Mouse (Mus musculus) erythroblast, embryonic 14.5 days (primary cell): ENCODE measurements around the gene Surf1. TPM values are rescaled to one million over a fixed set of nuclear protein-coding genes. Genes with fewer than 3 reads are reported as not detected.

ENCODE experiments used
- H3K27me3 ChIP-seq: 2 replicates; pipeline ENCODE4 v1.6.1; 2012; ENCODE audit warnings: inconsistent platforms; ENCODE audit not compliant: control insufficient read depth
- H3K36me3 ChIP-seq: 2 replicates; pipeline ENCODE4 v1.6.1; 2012; ENCODE audit warnings: mild to moderate bottlenecking, inconsistent platforms; ENCODE audit not compliant: control insufficient read depth
- H3K4me1 ChIP-seq: 2 replicates; pipeline ENCODE4 v1.6.1; 2012; ENCODE audit warnings: inconsistent platforms; ENCODE audit not compliant: control insufficient read depth
- H3K4me3 ChIP-seq: replicated peaks from 2 replicates; pipeline ENCODE3; 2012; ENCODE audit warnings: moderate library complexity, mild to moderate bottlenecking, inconsistent platforms
- H3K9me3 ChIP-seq: 2 replicates; pipeline ENCODE4 v1.6.1; 2012; ENCODE audit warnings: low read length, inconsistent platforms, mixed read lengths; ENCODE audit not compliant: control insufficient read depth
- GATA1 ChIP-seq: IDR thresholded peaks from 2 replicates; pipeline ENCODE4 v1.6.1; 2012; ENCODE audit warnings: low read length, inconsistent platforms, mixed read lengths
- TAL1 ChIP-seq: IDR thresholded peaks from 3 replicates; pipeline ENCODE4 v1.6.1; 2012; ENCODE audit warnings: low read length, inconsistent platforms, mixed read lengths
- polyA plus RNA-seq: library from polyadenylated mRNA; stranded (reverse); fragments of >175 nt; gene quantifications from 2 replicates; pipeline ENCODE4 v1.2.3, GENCODE M21; 2012

Gene Surf1
- polyA plus RNA-seq, 1 experiment = 1.7 TPM

DNA sequence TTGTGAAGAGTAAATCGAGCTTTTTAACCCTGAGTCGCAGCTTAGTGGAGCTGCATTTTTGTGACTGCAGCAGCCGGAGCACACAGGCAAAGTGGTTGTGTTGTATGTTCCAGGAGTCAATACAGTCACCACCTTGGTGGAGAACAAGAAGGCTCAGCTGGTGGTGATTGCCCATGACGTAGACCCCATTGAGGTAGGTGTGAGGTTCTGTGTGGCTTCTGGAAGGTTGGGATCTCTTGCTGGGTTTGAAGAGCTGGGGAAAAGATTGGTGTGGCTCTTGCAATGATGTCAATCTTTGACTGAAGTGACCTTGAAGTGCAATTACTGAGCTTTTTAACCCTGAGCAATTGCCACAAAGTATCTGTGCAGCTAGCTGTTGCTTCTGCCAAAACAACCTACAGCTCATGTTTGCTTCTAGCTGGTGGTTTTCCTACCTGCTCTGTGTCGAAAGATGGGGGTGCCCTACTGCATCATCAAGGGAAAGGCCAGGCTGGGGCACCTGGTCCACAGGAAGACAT is 4.0 kb downstream of the Surf1 start:
- TF ChIP-seq GATA1 = no peak
- TF ChIP-seq TAL1 = no peak
- H3K4me3 ChIP-seq = peak overlapping the region; percentile 83
- H3K4me1 ChIP-seq = peaks cover 87% of the 10 kb centered on the region
- H3K9me3 ChIP-seq = no peaks in the 10 kb centered on the region
- no peaks in the 10 kb centered on the region for H3K27me3 ChIP-seq
- H3K36me3 ChIP-seq = peaks cover 65% of the 10 kb centered on the region

DNA sequence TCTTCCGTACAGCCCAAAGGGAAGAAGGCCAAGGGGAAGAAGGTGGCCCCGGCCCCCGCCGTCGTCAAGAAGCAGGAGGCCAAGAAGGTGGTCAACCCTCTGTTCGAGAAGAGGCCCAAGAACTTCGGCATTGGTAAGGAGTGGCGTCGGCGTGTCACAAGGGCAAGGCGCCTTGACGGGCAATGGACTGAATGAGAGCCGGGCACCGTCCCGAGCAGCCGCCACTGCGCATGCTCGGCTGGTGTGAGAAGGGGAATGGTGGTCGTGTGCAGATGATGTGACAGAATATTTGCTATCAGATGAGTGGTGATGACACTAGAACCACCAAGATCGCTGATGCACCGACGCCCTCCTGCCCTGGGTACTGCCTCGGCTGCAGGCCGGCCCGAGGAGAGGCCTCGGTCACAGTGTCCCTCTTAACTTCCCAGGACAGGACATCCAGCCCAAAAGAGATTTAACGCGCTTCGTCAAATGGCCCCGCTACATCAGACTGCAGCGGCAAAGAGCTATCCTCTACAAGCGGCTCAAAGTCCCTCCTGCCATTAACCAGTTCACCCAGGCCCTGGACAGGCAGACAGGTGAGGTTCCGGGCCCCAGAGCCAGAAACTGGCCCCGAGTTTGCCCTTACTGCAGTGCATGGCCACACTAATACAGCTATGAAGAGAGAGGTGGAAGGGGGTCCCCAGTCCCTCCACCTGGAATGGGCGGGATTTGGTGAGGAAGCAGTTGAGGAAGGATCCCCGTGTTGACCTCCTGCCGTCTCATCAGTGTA is 5.2 kb downstream of the Surf1 start:
- H3K4me3 ChIP-seq = peak overlapping the region; percentile 83
- no peaks in the 10 kb centered on the region for H3K9me3 ChIP-seq
- H3K36me3 ChIP-seq = peaks cover 74% of the 10 kb centered on the region
- H3K27me3 ChIP-seq = no peaks in the 10 kb centered on the region
- TF ChIP-seq TAL1 = no peak
- H3K4me1 ChIP-seq = peaks cover 84% of the 10 kb centered on the region

DNA sequence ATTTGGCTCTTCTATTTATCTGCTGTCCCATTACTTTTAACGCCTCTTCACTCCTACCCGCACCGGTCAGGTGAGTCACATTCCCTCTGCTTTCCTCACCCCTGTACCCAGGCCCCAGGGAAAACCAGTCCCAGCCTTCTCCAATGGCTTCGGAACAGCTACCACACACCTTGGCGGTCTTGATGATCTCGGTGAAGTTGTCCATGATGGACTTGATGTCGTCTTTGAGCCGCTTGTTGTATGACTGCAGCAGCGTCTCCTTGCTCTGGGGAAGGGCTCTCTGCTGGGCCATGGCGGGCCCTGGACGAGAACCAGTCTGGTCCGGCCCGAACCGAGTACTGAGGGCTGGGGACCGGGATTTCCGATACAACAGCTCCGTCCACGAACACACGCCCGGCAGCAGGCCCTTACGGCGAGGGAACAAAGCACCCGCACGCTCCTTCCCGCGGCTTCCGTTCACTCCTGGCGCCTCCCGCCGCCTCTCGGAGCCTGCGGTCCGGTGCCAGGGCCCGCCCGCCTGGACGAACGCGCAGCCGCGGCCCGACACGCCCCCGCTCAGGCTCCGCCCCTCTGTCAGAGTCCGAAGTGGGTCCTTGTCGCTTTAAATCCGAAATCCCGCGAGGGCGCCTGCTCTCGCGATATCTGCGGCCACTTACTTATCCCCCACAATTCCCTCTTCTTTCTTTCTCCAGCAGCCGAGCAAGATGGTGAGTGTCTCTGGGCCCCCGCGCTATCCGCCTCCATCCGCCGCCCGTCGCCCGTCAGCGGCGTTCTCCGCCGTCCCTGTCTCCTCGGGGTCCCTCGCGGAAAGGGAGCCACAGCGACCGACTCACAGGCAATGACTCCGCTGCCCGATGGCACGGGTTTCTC is 6.0 kb downstream of the Surf1 start, which contains the start of the genes Med22 and Rpl7a:
Gene Med22 (minus strand): TSS at position 554 of the 870 bp plus-strand sequence.
Gene Rpl7a (plus strand): TSS at position 641 of the 870 bp plus-strand sequence.
- peaks cover 77% of the 10 kb centered on the region for H3K4me1 ChIP-seq
- H3K27me3 ChIP-seq = no peaks in the 10 kb centered on the region
- H3K9me3 ChIP-seq = no peaks in the 10 kb centered on the region
- peaks cover 82% of the 10 kb centered on the region for H3K36me3 ChIP-seq
- peak within 1 kb of the TSS; percentile 83 for H3K4me3 ChIP-seq
- no peak for TF ChIP-seq TAL1
- TF ChIP-seq GATA1 = no peak

DNA sequence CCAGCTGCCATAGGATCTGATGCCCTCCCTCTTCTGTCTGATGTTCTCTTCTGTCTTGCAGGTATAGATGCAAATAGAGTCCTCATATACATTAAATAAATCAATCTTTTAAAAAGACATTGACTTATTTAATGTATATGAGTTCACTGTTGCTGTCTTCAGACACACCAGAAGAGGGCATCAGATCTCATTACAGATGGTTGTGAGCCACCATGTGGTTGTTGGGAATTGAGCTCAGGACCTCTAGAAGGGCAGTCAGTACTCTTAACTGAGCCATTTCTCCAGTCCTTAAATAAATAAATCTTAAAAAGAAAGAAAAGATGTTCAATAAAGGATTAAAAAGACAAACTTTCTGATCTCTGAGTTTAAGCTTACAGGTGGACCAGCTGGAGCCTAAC is 6.9 kb downstream of the Surf1 start:
- peak overlapping the region; percentile 83 for H3K4me3 ChIP-seq
- H3K27me3 ChIP-seq = no peaks in the 10 kb centered on the region
- no peaks in the 10 kb centered on the region for H3K9me3 ChIP-seq
- peaks cover 69% of the 10 kb centered on the region for H3K4me1 ChIP-seq
- peaks cover 82% of the 10 kb centered on the region for H3K36me3 ChIP-seq
- TF ChIP-seq GATA1 (no peak), TAL1 (no peak)

DNA sequence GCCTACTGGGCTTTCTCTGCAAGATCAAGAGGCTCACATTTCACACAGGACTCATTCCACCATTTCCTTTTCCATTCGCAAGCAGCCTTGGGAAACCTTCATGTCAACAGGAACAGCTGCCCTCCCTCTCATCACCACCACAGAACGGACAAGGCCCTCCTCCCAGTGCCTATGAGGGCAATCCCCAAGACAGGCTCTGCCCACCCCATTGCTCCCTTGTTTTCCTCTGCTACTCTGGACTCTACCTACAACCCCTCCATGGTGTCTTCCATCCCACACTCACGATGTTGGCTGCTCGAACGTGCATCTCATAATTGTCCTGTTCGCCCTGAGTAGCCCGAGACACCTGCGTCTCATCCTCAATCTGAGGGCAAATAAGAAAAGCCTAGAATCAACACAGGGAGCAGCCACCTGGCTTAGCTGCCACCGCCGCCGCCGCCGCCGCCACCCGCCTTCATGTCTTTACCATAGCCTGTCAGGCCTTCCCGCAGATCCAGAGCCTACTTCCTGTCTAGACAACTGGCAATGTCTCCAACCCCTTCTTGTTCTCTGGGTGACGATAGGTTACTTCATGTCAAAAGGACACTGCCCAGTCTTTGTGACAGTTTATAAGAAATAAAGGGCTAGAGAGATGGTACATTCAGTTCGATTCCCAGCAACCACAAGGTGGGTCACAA is 7.5 kb downstream of the Surf1 start:
- peaks cover 70% of the 10 kb centered on the region for H3K4me1 ChIP-seq
- TF ChIP-seq TAL1 (no peak), GATA1 (no peak)
- H3K4me3 ChIP-seq = peak overlapping the region; percentile 83
- H3K36me3 ChIP-seq = peaks cover 82% of the 10 kb centered on the region
- no peaks in the 10 kb centered on the region for H3K27me3 ChIP-seq
- no peaks in the 10 kb centered on the region for H3K9me3 ChIP-seq

DNA sequence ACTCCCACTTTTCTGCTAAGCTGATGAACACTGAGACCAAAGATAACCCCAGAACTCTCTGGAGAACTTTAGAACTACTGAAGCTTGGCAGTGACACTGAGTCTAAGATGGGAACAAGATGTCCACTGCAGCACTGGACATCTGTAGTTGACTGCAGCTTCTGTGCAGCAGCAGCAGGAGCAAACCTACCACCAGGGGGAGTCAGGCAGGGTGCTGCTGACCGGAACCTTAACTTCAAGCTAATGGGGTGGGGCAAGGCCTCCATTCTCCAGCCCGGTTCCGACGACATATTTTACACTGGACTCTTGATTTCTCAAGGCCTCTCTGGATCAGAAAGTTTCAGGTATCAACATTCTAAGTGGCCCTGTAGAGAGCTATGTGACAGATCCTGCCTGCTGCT is 9.2 kb downstream of the Surf1 start:
- Histone ChIP-seq H3K9me3 (no peaks in the 10 kb centered on the region), H3K27me3 (no peaks in the 10 kb centered on the region), H3K4me3 (no peak overlapping the region), H3K36me3 (peaks cover 68% of the 10 kb centered on the region), H3K4me1 (peaks cover 69% of the 10 kb centered on the region)
- TF ChIP-seq GATA1 = no peak
- no peak for TF ChIP-seq TAL1

DNA sequence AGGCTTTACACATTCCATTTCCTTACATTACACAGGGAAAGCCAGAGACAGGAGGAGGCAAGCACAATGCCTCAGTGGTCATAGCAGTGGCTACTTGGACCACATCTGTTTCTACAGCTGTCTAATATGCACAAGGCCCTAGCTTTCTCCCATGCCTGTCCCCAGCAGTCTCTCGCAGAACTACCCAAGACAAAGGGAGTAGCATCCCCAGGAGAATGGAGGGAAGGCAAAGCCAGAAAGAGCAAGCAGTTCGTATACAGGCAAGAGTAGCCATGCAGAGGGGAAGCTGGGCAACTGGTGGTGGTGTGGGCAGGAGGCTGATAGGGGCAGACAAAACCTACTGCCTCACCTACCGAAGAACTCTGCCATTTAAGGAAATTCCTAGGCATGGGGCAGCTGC is 9.9 kb downstream of the Surf1 start:
- H3K4me3 ChIP-seq = no peak overlapping the region
- H3K4me1 ChIP-seq = peaks cover 69% of the 10 kb centered on the region
- no peaks in the 10 kb centered on the region for H3K9me3 ChIP-seq
- H3K36me3 ChIP-seq = peaks cover 61% of the 10 kb centered on the region
- no peaks in the 10 kb centered on the region for H3K27me3 ChIP-seq
- TF ChIP-seq TAL1 (no peak), GATA1 (no peak)

DNA sequence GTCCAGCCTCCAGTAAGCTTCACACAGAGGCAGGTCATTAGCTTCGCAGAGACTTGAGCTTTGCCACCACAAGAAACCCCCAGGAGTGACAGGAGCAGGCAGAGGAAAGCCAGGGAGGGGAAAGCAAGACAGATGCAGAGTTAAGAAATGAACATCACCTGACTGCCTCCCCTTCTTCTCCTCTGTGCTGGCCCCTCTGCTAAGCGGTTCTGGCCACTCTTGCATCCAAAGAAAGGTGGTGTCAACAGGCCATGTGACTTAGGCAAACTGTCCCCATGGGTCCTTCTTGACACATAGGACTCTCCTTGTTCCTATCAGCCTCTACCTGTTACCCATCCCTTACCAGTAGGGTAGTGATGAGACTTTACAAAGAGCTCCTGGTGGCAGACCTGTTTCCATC is 10.4 kb downstream of the Surf1 start:
- peaks cover 56% of the 10 kb centered on the region for H3K36me3 ChIP-seq
- H3K27me3 ChIP-seq = no peaks in the 10 kb centered on the region
- H3K9me3 ChIP-seq = no peaks in the 10 kb centered on the region
- TF ChIP-seq TAL1 (no peak), GATA1 (no peak)
- H3K4me1 ChIP-seq = peaks cover 73% of the 10 kb centered on the region
- no peak overlapping the region for H3K4me3 ChIP-seq

DNA sequence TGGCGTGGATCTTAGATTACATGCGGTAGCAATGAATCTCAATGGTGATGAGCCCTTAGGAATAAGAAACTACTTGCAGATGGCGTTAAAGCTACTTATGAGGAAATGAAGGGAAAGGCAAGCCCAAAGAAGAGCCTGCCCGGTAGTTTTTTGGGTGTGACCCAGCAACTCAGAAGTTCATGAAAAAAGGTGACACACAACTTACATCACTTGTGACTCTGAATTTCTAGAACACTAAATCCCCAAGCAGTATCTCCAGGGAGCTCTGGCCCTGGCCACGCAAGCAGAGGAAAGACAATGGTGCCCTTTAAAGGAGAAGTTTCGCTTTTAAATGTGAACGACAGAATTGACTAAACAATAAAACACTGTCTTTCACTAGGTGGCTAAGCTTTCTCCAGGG is 13.0 kb downstream of the Surf1 start:
- Histone ChIP-seq H3K4me1 (peaks cover 61% of the 10 kb centered on the region), H3K36me3 (peaks cover 72% of the 10 kb centered on the region)
- TF ChIP-seq GATA1 (no peak), TAL1 (no peak)

More for the DNA sequence above, 13.0 kb downstream of the Surf1 start:
- Histone ChIP-seq H3K9me3 (no peaks in the 10 kb centered on the region), H3K4me3 (peak overlapping the region; percentile 92), H3K27me3 (no peaks in the 10 kb centered on the region)
